Mouse (Mus musculus) megakaryocyte, embryonic 14.5 days (primary cell): ENCODE measurements around the gene Zbtb8os.

ENCODE experiments used
- FLI1 ChIP-seq: IDR thresholded peaks from 2 replicates; pipeline ENCODE4 v1.6.1; 2012; ENCODE audit warnings: low read length, inconsistent platforms, mixed read lengths
- GATA1 ChIP-seq: IDR thresholded peaks from 3 replicates; pipeline ENCODE4 v1.6.1; 2012; ENCODE audit warnings: mixed read lengths, low read length, inconsistent platforms, borderline replicate concordance

DNA sequence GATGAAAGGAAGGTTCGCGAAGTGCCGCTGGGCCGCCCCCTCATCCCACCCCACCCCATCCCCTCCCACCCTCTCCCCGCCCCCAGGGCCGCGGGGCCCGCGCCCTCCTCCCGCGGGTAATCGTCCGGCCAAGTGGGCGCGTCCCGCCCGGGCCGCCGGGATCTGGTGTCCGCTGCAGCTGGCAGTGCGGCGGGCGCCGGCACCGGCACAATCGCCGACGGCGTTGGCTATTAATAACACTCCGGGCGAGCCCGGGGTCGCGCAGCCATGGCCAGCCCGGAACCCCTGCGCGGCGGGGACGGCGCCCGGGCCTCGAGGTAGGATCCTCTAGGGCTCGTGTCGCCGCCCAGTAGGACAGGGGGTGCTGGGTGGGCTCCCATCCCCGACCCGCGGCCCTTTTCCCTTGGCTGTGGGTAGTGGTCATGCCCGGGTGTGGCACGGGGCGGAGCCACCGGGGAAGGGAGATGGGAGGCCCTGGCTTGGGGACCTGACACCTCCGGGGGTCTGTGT, 48.0 kb upstream of the Zbtb8os start, which contains the start of gene Sync:
- no peak for TF ChIP-seq GATA1
- no peak for TF ChIP-seq FLI1
